Mouse (Mus musculus): Measurements from ENCODE around the gene Rps6ka5. TPM values are rescaled to one million over a fixed set of nuclear protein-coding genes. Genes with fewer than 3 reads are reported as not detected.
A peak's percentile ranks its signal among the peaks of the same experiment; 100 is the strongest.

Gene Rps6ka5
- polyA plus RNA-seq, 1 experiment from 2014 or later, result 4.8 TPM

DNA sequence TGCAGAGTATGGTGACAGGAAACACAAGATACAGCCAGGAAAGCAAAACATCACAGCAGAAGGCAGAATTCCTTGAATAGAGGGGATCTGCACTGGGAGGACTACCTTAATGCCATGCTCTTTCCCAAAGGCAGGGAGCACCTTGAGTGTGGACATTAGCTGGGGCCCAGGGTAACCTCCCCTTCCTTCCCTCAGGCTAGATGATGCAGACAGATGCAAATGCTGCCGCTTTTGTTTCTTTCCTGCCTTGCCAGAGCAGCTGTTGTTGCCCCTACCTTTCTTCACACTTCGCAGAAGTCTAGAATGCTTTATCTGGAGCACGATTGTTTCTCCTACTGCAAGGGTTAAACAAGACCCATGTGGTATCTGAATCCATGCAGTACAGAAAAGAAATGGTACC lies 34.6 kb downstream of the Rps6ka5 start:
- no peaks in the 10 kb centered on the region for H3K9me3 ChIP-seq (ENCODE audit: control insufficient read depth, low read length)
- H3K27me3 ChIP-seq (replicated peaks; ENCODE audit: control insufficient read depth, insufficient read depth, low read length), result no peaks in the 10 kb centered on the region
- no peak for DNase-seq (ENCODE audit: low spot score)
- H3K27ac ChIP-seq (replicated peaks; ENCODE audit: low read depth, low read length), result no peak overlapping the region
- no peaks in the 10 kb centered on the region for H3K4me1 ChIP-seq (ENCODE audit: control insufficient read depth, insufficient read depth, low read length)
- H3K36me3 ChIP-seq (ENCODE audit: control insufficient read depth, insufficient read depth, low read length), result no peaks in the 10 kb centered on the region
- no peak overlapping the region for H3K9ac ChIP-seq (ENCODE audit: low read depth, low read length)
- no peak overlapping the region for H3K4me2 ChIP-seq (ENCODE audit: low read depth, low read length)
- 40% methylated on average over 3 of the region's 3 CpGs for WGBS
- ATAC-seq (ENCODE audit: low read depth), result no peak
- no peak overlapping the region for H3K4me3 ChIP-seq (ENCODE audit: low read depth, low read length)

- Histone ChIP-seq H3K4me3 (ENCODE audit: low read depth, low read length) (no peak overlapping the region), H3K27ac (replicated peaks; ENCODE audit: low read depth, low read length) (no peak overlapping the region), H3K9ac (ENCODE audit: low read depth, low read length) (no peak overlapping the region), H3K4me1 (ENCODE audit: control insufficient read depth, insufficient read depth, low read length) (no peaks in the 10 kb centered on the region), H3K4me2 (ENCODE audit: low read depth, low read length) (no peak overlapping the region), H3K36me3 (ENCODE audit: control insufficient read depth, insufficient read depth, low read length) (no peaks in the 10 kb centered on the region), H3K27me3 (replicated peaks; ENCODE audit: control insufficient read depth, insufficient read depth, low read length) (no peaks in the 10 kb centered on the region), H3K9me3 (ENCODE audit: control insufficient read depth, low read length) (no peaks in the 10 kb centered on the region)
- 81% methylated on average over 5 of the region's 5 CpGs for whole genome bisulfite sequencing
- DNase-seq (ENCODE audit: low spot score) (no peak), ATAC-seq (ENCODE audit: low read depth) (no peak)
These were observed 36.3 kb downstream of the Rps6ka5 start for GRCm38 (mm10) chr12:100690444-100690843.

DNA sequence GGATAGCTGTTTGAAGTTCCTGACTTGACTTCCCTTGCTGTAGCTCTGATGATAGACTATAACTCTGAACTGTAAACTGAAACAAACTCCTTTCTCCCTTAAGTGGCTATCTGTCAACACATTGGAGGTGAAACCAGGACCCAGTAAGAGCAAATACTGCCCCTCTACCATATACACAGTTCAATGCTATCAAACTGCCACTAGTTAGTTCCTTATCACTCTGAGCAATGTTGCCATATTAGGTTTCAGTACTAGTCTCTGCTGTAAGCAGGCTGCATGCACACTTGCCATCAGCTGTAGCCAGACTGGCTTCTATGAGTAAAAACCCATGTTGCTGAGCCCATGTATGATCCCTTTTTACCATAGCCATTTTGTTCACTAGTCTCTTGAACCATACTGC lies 38.6 kb downstream of the Rps6ka5 start:
- Histone ChIP-seq H3K4me1 (ENCODE audit: control insufficient read depth, insufficient read depth, low read length) (no peaks in the 10 kb centered on the region), H3K27me3 (replicated peaks; ENCODE audit: control insufficient read depth, insufficient read depth, low read length) (no peaks in the 10 kb centered on the region), H3K9me3 (ENCODE audit: control insufficient read depth, low read length) (no peaks in the 10 kb centered on the region), H3K27ac (replicated peaks; ENCODE audit: low read depth, low read length) (no peak overlapping the region), H3K4me3 (ENCODE audit: low read depth, low read length) (no peak overlapping the region), H3K4me2 (ENCODE audit: low read depth, low read length) (no peak overlapping the region), H3K36me3 (ENCODE audit: control insufficient read depth, insufficient read depth, low read length) (no peaks in the 10 kb centered on the region), H3K9ac (ENCODE audit: low read depth, low read length) (no peak overlapping the region)
- ATAC-seq (ENCODE audit: low read depth) (no peak), DNase-seq (ENCODE audit: low spot score) (no peak)

GRCm38 (mm10) chr12:100687001-100687400 lies 39.8 kb downstream of the Rps6ka5 start:
- Histone ChIP-seq H3K4me2 (ENCODE audit: low read depth, low read length) (no peak overlapping the region), H3K27ac (replicated peaks; ENCODE audit: low read depth, low read length) (no peak overlapping the region), H3K27me3 (replicated peaks; ENCODE audit: control insufficient read depth, insufficient read depth, low read length) (no peaks in the 10 kb centered on the region), H3K4me3 (ENCODE audit: low read depth, low read length) (no peak overlapping the region), H3K9ac (ENCODE audit: low read depth, low read length) (no peak overlapping the region), H3K4me1 (ENCODE audit: control insufficient read depth, insufficient read depth, low read length) (no peaks in the 10 kb centered on the region), H3K36me3 (ENCODE audit: control insufficient read depth, insufficient read depth, low read length) (no peaks in the 10 kb centered on the region), H3K9me3 (ENCODE audit: control insufficient read depth, low read length) (no peaks in the 10 kb centered on the region)
- peak; percentile 77 for DNase-seq (ENCODE audit: low spot score)
- whole genome bisulfite sequencing, result 65% methylated on average over 2 of the region's 2 CpGs
- 0 out of 2 replicates have a peak, but pooled peaks have one; percentile 12 for ATAC-seq (ENCODE audit: low read depth)

DNA sequence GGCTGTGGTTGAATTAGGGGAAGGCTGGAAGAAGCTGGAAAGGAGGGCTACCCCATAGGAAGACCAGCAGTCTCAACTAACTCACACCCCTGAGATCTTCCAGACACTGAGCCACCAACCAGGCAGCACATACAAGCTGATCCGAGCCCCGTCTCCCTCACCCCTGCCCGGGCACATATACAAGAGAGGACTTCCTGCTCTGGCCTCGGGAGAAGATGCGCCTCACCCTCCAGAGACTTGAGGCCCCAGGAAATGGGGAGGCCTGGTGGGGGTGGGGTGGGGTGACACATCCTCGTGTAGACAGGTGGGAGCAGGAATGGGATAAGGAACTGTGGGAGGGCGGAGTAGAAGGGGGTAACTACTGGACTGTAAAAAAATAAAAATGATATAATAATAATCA lies 45.0 kb downstream of the Rps6ka5 start:
- Histone ChIP-seq H3K9me3 (ENCODE audit: control insufficient read depth, low read length) (no peaks in the 10 kb centered on the region), H3K4me2 (ENCODE audit: low read depth, low read length) (no peak overlapping the region), H3K9ac (ENCODE audit: low read depth, low read length) (no peak overlapping the region), H3K4me3 (ENCODE audit: low read depth, low read length) (no peak overlapping the region), H3K27me3 (replicated peaks; ENCODE audit: control insufficient read depth, insufficient read depth, low read length) (no peaks in the 10 kb centered on the region), H3K36me3 (ENCODE audit: control insufficient read depth, insufficient read depth, low read length) (no peaks in the 10 kb centered on the region), H3K4me1 (ENCODE audit: control insufficient read depth, insufficient read depth, low read length) (no peaks in the 10 kb centered on the region), H3K27ac (replicated peaks; ENCODE audit: low read depth, low read length) (no peak overlapping the region)
- ATAC-seq (ENCODE audit: low read depth) (no peak), DNase-seq (ENCODE audit: low spot score) (no peak)
- WGBS, result 88% methylated on average over 7 of the region's 7 CpGs

DNA sequence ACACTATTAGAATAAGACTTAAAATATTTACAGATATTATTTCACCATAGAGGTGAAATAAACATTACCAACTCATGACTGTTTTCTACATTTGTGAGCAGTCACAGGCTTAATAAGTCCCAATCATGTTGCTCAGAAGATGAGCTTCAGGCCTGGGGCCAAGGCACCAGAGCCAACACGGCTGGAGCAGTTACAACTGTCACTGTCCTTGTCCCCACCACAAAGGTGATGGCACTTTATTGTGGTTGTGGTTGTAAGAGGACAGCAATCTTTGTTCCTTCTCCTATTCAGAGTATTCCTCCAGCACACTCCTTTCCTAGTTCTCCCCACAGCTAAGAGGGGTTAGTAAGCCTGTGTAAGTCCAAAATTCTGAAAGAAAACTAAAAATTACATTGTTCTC lies 45.5 kb downstream of the Rps6ka5 start:
- no peak overlapping the region for H3K4me2 ChIP-seq (ENCODE audit: low read depth, low read length)
- ATAC-seq (ENCODE audit: low read depth), result no peak
- H3K36me3 ChIP-seq (ENCODE audit: control insufficient read depth, insufficient read depth, low read length), result no peaks in the 10 kb centered on the region
- no peaks in the 10 kb centered on the region for H3K27me3 ChIP-seq (replicated peaks; ENCODE audit: control insufficient read depth, insufficient read depth, low read length)
- DNase-seq (ENCODE audit: low spot score), result no peak
- H3K27ac ChIP-seq (replicated peaks; ENCODE audit: low read depth, low read length), result no peak overlapping the region
- 60% methylated on average over 1 of the region's 1 CpGs for WGBS
- H3K9ac ChIP-seq (ENCODE audit: low read depth, low read length), result no peak overlapping the region
- H3K9me3 ChIP-seq (ENCODE audit: control insufficient read depth, low read length), result no peaks in the 10 kb centered on the region
- H3K4me1 ChIP-seq (ENCODE audit: control insufficient read depth, insufficient read depth, low read length), result no peaks in the 10 kb centered on the region
- no peak overlapping the region for H3K4me3 ChIP-seq (ENCODE audit: low read depth, low read length)

DNA sequence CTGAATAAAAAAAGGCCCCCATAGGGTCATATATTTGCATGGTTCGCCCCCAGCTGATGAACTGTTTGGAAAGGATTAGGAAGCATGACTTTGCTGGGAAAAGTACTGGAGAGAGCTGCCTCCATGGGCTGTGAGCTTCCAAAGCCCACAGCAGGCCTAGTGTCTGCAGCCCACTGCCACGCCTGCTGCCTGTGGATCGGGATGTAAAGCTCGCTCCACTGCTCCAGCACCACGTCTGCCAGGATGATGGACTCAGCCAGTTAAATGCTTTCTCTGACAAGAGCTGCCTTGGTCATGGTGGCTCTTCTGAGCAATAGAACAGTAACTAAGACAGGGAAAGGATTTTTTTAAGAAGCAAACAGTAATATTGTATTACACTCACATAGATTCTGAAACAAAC lies 46.1 kb downstream of the Rps6ka5 start:
- ATAC-seq (ENCODE audit: low read depth), result no peak
- no peak overlapping the region for H3K27ac ChIP-seq (replicated peaks; ENCODE audit: low read depth, low read length)
- 70% methylated on average over 5 of the region's 5 CpGs for WGBS
- no peaks in the 10 kb centered on the region for H3K4me1 ChIP-seq (ENCODE audit: control insufficient read depth, insufficient read depth, low read length)
- no peak overlapping the region for H3K9ac ChIP-seq (ENCODE audit: low read depth, low read length)
- H3K9me3 ChIP-seq (ENCODE audit: control insufficient read depth, low read length), result no peaks in the 10 kb centered on the region
- H3K4me2 ChIP-seq (ENCODE audit: low read depth, low read length), result no peak overlapping the region
- DNase-seq (ENCODE audit: low spot score), result no peak
- H3K36me3 ChIP-seq (ENCODE audit: control insufficient read depth, insufficient read depth, low read length), result no peaks in the 10 kb centered on the region
- H3K27me3 ChIP-seq (replicated peaks; ENCODE audit: control insufficient read depth, insufficient read depth, low read length), result no peaks in the 10 kb centered on the region
- no peak overlapping the region for H3K4me3 ChIP-seq (ENCODE audit: low read depth, low read length)

DNA sequence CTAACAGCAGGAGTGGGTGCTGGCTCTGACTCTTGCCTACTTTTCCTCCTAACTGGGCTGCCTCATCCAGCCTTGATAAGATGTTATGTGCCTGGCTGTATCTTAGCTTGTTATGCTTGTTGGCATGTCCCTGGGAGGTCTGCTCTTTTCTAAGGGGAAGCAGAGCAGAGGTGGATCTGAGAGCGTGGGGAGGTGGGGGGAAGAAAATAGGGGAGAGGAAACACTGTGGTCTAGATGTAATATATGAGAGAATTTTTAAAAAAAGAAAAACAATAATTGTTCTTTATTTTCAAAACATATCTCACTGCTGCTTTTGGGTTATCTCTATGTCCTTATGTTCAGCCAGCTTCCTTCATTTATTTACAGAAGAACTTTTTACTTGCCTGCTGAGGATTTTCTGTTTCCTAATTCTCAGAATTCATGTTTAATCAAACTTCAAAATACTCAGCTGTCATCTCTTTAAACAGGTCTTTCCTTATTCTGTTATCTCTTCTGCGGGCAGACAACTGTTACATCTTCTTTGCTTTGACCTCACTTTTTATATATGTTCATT lies 56.1 kb downstream of the Rps6ka5 start:
- no peak for ATAC-seq (ENCODE audit: low read depth)
- DNase-seq (ENCODE audit: low spot score), result no peak
- WGBS, result 90% methylated on average over 2 of the region's 2 CpGs
- H3K9ac ChIP-seq (ENCODE audit: low read depth, low read length), result no peak overlapping the region
- no peaks in the 10 kb centered on the region for H3K36me3 ChIP-seq (ENCODE audit: control insufficient read depth, insufficient read depth, low read length)
- no peaks in the 10 kb centered on the region for H3K9me3 ChIP-seq (ENCODE audit: control insufficient read depth, low read length)
- no peak overlapping the region for H3K4me2 ChIP-seq (ENCODE audit: low read depth, low read length)
- H3K4me3 ChIP-seq (ENCODE audit: low read depth, low read length), result no peak overlapping the region
- no peaks in the 10 kb centered on the region for H3K4me1 ChIP-seq (ENCODE audit: control insufficient read depth, insufficient read depth, low read length)
- no peak overlapping the region for H3K27ac ChIP-seq (replicated peaks; ENCODE audit: low read depth, low read length)
- H3K27me3 ChIP-seq (replicated peaks; ENCODE audit: control insufficient read depth, insufficient read depth, low read length), result no peaks in the 10 kb centered on the region

DNA sequence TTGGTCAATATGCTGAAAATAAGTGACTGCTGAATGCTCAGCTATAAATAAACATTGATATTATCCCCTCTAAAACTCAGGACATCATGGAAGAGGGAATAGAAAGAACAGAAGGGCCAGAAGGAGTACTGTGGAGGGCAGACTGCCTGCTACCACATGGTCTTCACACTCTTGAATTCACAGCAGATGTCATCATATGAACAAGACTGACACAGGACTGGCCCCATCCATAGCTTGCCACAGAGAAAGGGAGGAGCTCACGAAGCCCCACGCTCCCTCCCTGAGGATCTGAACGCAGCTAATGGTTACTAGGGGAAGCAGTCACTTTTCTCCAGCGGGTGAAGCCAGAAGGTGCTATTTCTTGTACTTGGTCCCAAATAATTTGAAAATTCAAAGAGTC lies 61.5 kb downstream of the Rps6ka5 start:
- WGBS, result 77% methylated on average over 4 of the region's 4 CpGs
- no peak overlapping the region for H3K9ac ChIP-seq (ENCODE audit: low read depth, low read length)
- no peaks in the 10 kb centered on the region for H3K36me3 ChIP-seq (ENCODE audit: control insufficient read depth, insufficient read depth, low read length)
- H3K9me3 ChIP-seq (ENCODE audit: control insufficient read depth, low read length), result no peaks in the 10 kb centered on the region
- ATAC-seq (ENCODE audit: low read depth) (no peak), DNase-seq (ENCODE audit: low spot score) (no peak)
- H3K4me1 ChIP-seq (ENCODE audit: control insufficient read depth, insufficient read depth, low read length), result no peaks in the 10 kb centered on the region
- H3K4me2 ChIP-seq (ENCODE audit: low read depth, low read length), result no peak overlapping the region
- no peaks in the 10 kb centered on the region for H3K27me3 ChIP-seq (replicated peaks; ENCODE audit: control insufficient read depth, insufficient read depth, low read length)
- H3K4me3 ChIP-seq (ENCODE audit: low read depth, low read length), result no peak overlapping the region
- H3K27ac ChIP-seq (replicated peaks; ENCODE audit: low read depth, low read length), result no peak overlapping the region

Data from embryonic facial prominence, embryonic 14.5 days (tissue).